Mouse (Mus musculus) Patski (cell line): ENCODE data around the gene Spice1. TPM values are rescaled to one million over a fixed set of nuclear protein-coding genes. Genes with fewer than 3 reads are reported as not detected.

Source experiments
- ATAC-seq: fragments of 100-300 bp; one replicate; pipeline ENCODE4 v1.8.0; 2021
- CTCF ChIA-PET: fragments of 350-600 bp; sonication (Branson Sonifier 250); formaldehyde crosslinking; loops from one replicate; lab custom pipeline; 2022; ENCODE audit warnings: inconsistent platforms; lab: Charles Lee
- POLR2A ChIA-PET: fragments of 350-600 bp; sonication (Branson Sonifier 250); formaldehyde crosslinking; loops from one replicate; lab custom pipeline; 2022; ENCODE audit warnings: antibody characterized with exemption, inconsistent platforms; lab: Charles Lee
- DNase-seq: peaks from one replicate; pipeline ENCODE4 v3.0.0-alpha.2; 2011; ENCODE audit warnings: low read depth, low spot score
- H3K27me3 ChIP-seq: fragments of 371-371 bp; one replicate; pipeline ENCODE4 v1.5.1; 2021
- CTCF ChIP-seq: fragments of 100-300 bp; IDR thresholded peaks from one replicate; pipeline ENCODE4 v1.5.1; 2021
- in situ Hi-C: fragments of 300-500 bp; cut with MboI; formaldehyde crosslinking; loops from 3 replicates; pipeline ENCODE4 v1.11.1; 2018; ENCODE audit warnings: low pct_unique_long_range_greater_than_20kb, mixed read lengths
- polyA plus RNA-seq: library from polyadenylated mRNA; unstranded; gene quantifications from one replicate; pipeline ENCODE4 v1.2.3, GENCODE M21; 2021

The Spice1 gene
- 22.2 TPM for polyA plus RNA-seq

DNA sequence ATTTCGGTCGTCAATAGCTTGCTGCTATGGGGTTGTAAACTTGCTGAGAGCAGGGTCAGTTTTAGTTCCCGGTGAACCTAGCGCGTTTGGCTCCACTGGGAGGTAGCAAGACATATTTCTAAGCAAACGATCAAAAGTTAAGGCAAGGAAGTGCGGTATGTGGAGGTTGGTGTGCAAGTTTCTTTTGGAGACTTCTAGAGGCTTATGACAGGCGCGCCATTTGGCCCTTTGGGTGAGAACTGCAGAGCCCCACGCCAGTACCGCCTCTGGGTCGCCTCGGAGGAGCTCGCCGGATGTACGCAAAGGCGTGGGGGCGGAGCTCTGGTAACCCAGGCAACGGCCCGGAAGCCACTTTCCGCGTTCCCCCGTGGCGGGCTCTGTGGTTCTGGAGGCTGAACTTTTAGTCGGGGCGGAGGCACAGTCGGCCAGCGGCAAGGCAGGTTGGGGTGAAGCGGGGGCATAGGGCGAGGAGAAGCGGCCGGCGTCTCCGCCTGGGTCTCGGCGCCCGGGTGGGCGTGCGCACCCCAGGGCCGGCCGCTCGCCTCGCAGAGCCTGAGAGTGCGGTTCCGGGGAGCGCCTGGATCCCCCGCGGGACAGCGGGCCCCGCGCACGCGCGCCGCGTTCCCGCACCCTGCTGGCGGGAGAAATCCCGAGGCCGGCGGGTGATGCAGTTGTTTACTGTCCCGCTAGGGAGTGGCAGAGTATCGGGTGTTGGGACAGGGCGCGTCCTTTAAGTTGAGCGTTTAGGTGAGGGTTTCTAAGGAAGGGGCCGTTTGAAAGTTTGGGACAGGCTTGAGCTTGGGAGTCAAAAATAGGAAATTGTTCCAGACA lies at the start of gene Spice1:
TSS of gene Spice1 (plus strand) at position 51 of the 831 bp plus-strand sequence.
- in situ Hi-C loops = loop anchor here (5.0 kb wide), 1 partner anchor 100 kb away; no protein-coding TSS in a partner anchor
- peak; percentile 99 for ATAC-seq
- TF ChIP-seq CTCF = peak; percentile 81

DNA sequence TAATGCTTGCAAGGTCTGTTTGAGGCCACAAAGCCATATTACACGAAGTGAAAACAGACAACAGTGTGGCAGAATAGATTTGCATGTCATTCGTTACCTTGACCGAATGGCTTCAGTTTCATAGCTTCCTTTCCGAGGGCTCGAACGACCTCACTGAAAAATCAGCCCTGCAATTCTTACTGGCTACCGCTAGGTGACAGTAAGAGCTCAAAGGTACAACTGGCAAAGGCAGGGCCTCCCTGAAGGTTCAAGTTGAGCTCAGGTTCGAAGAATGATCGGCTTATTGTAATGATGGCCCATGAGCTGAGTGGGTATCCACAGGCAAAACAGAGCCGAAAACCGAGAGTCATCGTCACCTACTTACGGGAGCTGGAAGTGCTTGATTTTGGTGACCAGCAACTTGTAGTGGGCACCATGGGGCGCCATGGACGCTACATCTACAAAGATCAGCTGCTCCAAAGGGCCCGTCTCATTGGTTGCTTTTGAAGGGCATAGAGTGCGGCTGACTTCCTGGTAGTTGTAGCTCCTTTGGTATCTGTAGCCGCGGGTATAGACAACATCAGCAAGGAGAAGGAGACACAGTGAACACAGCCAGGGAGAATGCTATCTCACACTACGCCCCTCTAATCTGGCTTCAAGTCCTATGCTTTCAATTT lies 47.4 kb upstream of the Spice1 start:
- peak; percentile 58 for TF ChIP-seq CTCF
- ATAC-seq = no peak
- in situ Hi-C loops = no loop called here
- H3K27me3 ChIP-seq = peaks cover 6% of the 10 kb centered on the region
- ChIA-PET CTCF (interaction anchor here (1.1 to 1.3 kb wide), 2 partner anchors 11 to 12 kb away, joined by 3 read pairs; no protein-coding TSS in a partner anchor), POLR2A (no interaction called here)
- DNase-seq = no peak

More for the DNA sequence above, at the start of gene Spice1:
- ChIA-PET CTCF (interaction anchor here (0.8 to 1.5 kb wide), 2 partner anchors 10 to 105 kb away, joined by 3 to 5 read pairs; no protein-coding TSS in a partner anchor), POLR2A (interaction anchor here (0.6 kb wide), 1 partner anchor 81 kb away, joined by 3 read pairs; no protein-coding TSS in a partner anchor)
- DNase-seq = peak; percentile 42
- H3K27me3 ChIP-seq = peaks cover 11% of the 10 kb centered on the region

DNA sequence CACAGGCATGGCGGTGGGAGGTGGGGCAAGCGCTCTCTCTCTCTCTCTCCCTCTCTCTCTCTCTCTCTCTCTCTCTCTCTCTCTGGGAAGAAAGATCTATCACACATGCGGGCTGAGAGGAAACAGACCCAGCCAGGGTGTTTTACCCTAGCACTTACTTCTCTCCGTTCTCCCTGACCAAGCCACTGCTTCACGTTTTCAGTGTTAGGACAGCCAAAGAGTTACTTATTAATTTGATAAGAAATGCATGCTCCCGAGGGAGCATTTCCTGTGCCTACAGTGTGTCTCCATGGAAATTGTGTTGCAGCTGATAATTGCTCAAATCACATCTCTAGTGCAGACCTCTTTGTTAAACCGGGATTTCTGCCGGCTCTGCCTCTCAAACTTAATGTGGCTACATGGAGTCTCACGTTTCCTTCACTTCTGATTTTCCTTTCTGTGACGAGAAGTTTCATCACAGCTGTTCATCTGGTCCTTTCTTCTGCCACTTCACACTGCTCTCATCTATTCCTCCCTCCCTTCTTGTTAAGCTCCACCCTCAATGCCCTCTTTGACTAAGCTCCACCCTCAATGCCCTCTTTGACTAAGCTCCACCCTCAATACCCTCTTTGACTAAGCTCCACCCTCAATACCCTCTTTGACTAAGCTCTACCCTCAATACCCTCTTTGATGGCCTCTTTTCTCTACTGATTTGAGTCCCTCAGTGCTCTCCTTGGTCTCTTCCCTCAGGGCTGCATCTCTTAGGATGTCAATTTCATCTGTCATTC lies 44.6 kb upstream of the Spice1 start:
- peaks cover 6% of the 10 kb centered on the region for H3K27me3 ChIP-seq
- ChIA-PET CTCF (no interaction called here), POLR2A (no interaction called here)
- in situ Hi-C loops = no loop called here
- no peak for TF ChIP-seq CTCF
- DNase-seq (no peak), ATAC-seq (no peak)

DNA sequence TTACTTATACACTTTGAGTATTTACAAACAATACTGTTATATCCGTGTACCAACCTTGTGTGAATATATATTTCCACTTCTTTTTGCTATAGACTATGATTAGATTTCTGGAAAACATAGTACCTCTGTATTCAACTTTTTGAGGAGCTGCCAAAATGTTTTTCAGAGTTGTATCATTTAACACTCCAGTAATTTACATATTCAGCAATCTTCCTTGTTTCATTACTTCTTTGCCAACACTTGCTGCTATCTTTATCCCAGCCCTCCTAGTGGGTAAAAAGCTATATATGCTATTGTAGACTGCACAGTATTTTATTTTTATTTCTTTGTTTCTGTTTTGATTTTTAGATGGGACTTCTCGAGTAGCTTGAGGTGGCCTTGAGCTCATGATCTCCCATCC lies 43.1 kb upstream of the Spice1 start:
- ChIA-PET POLR2A (no interaction called here), CTCF (interaction anchor here (1.2 kb wide), 1 partner anchor 30 kb away, joined by 3 read pairs; no protein-coding TSS in a partner anchor)
- TF ChIP-seq CTCF = no peak

DNA sequence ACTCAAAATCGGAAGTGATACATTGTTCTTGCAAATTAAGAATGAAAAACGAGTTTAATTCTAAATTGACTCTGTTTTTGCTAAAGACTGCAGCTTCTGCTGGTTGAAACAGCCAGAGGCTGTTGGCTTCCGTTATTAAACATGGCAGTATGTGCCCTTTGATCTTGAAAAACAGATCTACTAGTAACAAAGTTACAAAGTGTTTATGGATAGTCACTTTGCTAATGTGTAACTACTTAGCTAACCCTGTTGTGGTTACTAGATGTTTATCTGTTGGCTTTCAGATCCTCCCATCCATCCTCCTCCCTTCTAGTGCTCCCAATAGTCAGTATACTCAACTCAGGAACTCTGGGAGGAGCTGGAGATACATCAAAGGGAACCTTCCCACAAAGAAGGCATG lies 41.3 kb upstream of the Spice1 start:
- in situ Hi-C loops = no loop called here
- ATAC-seq = no peak
- H3K27me3 ChIP-seq = peaks cover 7% of the 10 kb centered on the region
- DNase-seq = no peak
- CTCF ChIA-PET = interaction anchor here (1.2 kb wide), 1 partner anchor 18 kb away, joined by 3 read pairs; no protein-coding TSS in a partner anchor
- no peak for TF ChIP-seq CTCF
- POLR2A ChIA-PET = no interaction called here

More for the DNA sequence above, 43.1 kb upstream of the Spice1 start:
- H3K27me3 ChIP-seq = peaks cover 7% of the 10 kb centered on the region
- in situ Hi-C loops = no loop called here
- DNase-seq (no peak), ATAC-seq (no peak)

DNA sequence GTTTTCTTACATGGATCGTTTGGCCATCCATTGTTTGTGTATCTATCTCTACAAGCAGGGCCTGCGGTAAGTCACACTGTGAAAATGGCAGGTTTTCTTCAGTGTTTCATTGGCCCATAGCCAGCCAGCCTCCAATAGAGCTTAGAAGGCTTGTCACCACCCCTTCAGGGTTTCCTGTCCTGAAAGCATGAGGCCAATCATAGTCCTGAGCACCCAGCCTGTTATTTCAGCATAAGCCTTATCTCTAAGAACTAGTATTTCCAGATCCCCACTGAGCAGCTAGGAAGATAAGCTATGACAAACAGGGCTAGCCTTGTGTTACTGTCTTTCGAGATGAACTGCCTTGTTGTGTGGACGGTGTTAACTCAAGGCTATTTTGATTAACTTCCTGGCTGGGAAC lies 33.5 kb upstream of the Spice1 start:
- in situ Hi-C loops = no loop called here
- CTCF ChIA-PET = no interaction called here
- DNase-seq (no peak), ATAC-seq (no peak)
- peaks cover 12% of the 10 kb centered on the region for H3K27me3 ChIP-seq
- TF ChIP-seq CTCF = no peak
- POLR2A ChIA-PET = no interaction called here

DNA sequence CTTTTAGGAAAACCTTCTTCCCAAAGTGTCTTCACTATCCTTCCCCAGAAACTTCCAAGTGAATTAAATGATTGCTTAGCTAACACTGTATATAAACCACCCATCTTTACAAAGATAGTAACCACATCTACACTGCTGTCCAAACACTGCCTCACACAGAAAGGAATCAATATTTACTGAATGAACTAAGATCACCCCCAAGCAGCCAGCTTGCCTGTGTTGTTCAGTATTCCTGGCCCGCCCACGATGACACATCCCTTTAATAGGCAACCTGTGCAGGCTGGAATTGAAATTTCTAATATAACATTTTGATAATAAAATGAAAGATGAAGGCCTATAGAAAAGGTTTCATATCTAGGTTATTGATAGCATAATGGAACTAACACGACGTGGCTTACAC lies 30.6 kb upstream of the Spice1 start:
- in situ Hi-C loops = no loop called here
- ChIA-PET POLR2A (no interaction called here), CTCF (no interaction called here)
- no peak for ATAC-seq
- DNase-seq = no peak
- TF ChIP-seq CTCF = no peak
- peaks cover 8% of the 10 kb centered on the region for H3K27me3 ChIP-seq

DNA sequence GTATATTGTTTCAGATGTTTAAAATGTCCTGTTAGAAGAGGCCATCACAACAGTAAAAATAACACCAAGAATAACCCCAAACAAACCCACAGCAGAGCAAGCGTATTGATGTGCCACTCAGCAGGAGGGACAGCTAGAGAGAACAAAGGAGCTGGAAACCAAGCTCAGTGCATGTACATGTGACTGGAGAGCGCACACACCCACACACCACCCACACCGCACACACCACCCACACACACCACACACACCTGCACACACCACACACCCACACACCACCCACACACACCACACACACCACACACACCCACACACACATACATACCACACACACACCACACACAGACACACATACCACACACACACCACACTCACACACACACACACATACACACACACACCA lies 26.7 kb upstream of the Spice1 start:
- no peak for TF ChIP-seq CTCF
- H3K27me3 ChIP-seq = peaks cover 10% of the 10 kb centered on the region
- CTCF ChIA-PET = no interaction called here
- in situ Hi-C loops = no loop called here
- ATAC-seq (no peak), DNase-seq (no peak)
- POLR2A ChIA-PET = interaction anchor here (0.5 kb wide), 1 partner anchor 54 kb away, joined by 3 read pairs; no protein-coding TSS in a partner anchor

DNA sequence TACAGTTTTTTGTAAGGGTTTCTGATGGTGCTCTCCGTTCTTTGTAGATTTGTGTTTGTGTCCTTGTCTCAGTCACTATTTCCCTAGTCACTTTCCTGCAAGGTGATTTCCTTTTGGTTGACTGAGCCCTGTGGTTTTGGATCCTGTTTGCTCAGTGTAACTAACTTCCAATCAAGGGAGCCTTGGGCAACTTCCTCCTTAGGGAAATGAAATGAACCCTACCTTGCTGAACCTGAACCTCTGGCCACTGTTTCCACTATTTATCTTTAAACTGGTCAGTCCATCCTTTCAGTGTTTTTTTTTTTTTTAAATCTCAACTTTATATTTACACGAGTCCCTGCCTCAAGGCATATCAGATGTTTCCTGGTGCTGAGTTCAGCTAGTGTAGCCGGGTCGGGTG lies 18.3 kb upstream of the Spice1 start:
- ChIA-PET CTCF (interaction anchor here (1.7 kb wide), 1 partner anchor 81 kb away, joined by 4 read pairs; no protein-coding TSS in a partner anchor), POLR2A (no interaction called here)
- H3K27me3 ChIP-seq = peaks cover 31% of the 10 kb centered on the region
- no peak for TF ChIP-seq CTCF
- no peak for ATAC-seq
- no peak for DNase-seq
- in situ Hi-C loops = loop anchor here (5.0 kb wide), 1 partner anchor 36 kb away; no protein-coding TSS in a partner anchor

DNA sequence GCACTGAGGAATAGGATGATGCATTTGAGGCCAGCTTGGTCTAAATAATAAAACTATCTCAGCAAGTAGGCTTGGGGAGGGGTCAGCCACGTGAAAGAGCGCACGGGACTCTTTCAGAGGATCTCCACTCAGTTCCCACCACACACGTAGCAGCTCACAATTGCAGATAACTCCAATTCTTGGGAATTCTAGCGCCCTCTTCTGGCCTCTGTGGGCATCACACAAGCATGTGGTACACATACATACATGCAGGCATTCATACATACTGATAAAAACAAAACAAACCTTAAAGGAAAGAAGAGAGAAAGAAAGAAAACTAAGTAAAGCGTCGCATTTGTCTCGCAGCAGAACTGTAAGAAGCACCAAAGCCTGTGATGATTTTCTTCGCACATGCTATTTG lies 16.3 kb upstream of the Spice1 start:
- TF ChIP-seq CTCF = no peak
- ChIA-PET POLR2A (no interaction called here), CTCF (no interaction called here)
- in situ Hi-C loops = no loop called here
- DNase-seq (no peak), ATAC-seq (no peak)
- peaks cover 27% of the 10 kb centered on the region for H3K27me3 ChIP-seq
